Mouse (Mus musculus): ENCODE results near the gene Tmem174. TPM values are rescaled to one million over a fixed set of nuclear protein-coding genes. Genes with fewer than 3 reads are reported as not detected.

Gene Tmem174
- total and polyA plus RNA-seq, 3 experiments, result not detected

DNA sequence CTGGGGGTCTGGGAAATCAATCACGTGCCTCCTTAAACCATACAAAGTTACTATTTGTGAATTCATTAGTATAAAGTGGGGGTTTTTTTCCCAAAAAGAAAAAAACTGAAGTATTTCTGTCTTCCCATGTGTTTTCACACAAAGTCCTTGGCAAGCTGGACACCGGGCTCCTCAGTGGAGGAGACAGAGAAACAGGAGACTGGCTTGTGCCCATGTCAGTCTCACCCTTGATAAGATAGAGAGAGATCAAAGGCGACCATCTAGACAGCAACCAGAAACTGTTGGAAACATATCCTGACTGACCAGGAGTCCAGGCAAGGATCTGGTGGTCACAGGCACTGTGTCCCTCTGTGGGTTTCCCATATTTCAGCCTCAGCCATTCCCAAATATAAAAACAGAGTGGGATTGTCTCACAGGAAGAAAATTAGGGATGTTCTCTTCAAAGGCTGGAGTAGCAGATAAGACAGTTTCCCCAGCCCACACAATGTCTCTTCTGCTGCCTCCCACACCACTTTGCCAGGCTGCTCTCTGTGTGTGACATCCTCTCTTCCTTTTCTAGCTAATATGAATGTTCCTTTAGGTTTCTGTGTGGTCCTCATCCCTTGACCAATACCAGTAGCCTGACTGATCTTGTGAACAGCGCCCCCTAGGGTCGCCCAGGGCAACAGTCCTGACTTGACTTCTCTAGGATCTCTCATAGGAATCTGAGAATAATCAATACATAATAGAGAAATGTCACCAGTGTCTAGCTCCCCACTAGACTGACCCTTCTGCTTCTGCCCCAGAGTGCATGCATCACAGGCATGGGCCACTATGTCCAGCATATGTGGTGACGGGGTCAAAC lies 3.3 kb downstream of the Tmem174 start:
- no peak for DNase-seq

- no peak for DNase-seq
These were observed 4.8 kb downstream of the Tmem174 start for GRCm38 (mm10) chr13:98632306-98632942.

GRCm38 (mm10) chr13:98631105-98631838 lies 5.9 kb downstream of the Tmem174 start:
- DNase-seq, result no peak

GRCm38 (mm10) chr13:98626736-98627135 lies 10.5 kb downstream of the Tmem174 start:
- no peak for DNase-seq

GRCm38 (mm10) chr13:98624506-98624905 lies 12.7 kb downstream of the Tmem174 start:
- no peak for DNase-seq

DNA sequence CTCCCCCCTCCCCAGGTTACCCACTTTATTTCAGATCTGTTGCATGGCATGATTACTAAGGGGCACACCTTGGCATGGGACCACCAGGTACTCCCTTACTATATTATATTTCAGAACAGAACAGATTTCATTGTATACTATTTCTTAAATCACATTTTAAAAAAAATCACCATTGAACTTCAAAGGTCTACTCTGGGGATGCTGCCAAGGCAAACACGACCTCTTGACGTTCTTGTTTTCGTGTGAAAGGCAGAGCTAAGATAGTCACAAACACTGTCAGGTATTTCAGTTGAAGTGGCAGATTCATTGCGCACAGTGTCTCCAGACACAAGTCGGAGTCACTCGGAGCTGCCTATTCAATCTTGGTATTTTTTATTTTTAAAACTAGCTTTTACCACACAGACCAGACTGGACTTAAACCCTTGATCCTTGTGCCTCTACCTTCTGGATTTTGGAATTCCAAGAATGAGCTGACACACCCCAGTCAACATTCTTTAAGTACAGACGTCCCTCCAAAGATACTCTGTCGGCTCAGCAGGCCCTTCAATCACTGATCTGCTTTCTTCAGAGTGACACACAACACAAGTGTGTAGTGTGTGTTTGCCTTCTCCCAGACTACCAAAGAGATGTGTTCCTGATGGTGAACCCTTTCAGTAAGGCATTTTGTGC lies 14.2 kb downstream of the Tmem174 start:
- no peak for DNase-seq

DNA sequence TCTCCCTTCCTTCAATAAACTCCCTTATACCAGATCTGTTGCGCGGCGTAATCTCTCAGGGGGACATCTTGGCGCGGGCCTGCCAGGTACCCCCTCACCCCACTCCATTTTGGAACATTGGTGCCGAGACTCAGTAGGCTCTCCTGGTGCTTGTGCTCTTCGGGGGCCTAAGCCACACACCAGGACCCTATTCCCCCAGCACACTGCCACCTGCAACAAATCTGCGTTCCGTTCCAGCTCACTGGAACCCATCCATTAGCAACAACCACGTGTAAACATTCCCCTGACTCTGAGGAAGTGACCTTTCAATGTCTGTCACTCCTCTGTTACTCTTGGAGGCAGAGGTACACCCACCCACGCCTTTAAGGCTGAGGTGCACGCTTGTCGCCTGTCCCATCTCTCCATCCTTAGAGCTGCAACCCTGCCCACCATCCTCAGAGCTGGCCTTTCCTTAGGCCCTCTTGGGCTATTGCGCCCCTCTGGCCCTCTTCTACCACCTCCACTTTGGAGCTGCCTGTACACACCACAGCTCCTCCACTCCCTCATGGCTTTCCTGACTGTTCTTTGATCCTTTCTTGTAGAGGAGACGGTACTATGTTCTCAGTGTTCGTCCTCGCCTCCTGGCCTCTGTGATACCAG lies 19.7 kb downstream of the Tmem174 start:
- no peak for DNase-seq

DNA sequence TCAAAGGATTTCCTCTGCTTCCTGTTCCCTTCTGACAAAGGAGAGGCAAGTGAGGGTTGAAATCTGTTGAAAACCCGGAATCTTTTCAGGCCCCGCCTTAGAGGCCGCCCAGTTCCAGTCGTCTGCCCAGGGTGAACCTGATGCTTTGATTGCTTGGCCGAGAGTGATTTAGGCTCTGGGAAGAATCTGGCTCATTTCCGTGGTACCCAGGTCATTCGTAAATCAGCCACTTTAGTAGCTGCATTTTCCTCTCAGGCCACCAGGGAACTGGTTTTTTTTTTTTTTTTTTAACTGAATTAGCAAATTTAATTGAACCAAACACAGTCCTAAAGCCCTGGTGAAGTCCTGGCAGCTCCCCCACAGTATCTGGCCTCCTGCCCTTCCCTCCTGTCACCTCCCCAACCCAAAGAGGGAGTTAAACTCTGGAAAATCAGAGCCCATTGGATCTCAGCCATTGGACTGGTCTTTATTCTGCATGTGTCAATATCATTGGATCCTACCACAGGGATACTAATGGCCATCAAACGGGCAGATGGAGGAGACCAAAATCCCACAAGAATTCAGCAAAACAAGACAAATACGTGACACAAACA lies 29.2 kb downstream of the Tmem174 start:
- DNase-seq, result no peak

DNA sequence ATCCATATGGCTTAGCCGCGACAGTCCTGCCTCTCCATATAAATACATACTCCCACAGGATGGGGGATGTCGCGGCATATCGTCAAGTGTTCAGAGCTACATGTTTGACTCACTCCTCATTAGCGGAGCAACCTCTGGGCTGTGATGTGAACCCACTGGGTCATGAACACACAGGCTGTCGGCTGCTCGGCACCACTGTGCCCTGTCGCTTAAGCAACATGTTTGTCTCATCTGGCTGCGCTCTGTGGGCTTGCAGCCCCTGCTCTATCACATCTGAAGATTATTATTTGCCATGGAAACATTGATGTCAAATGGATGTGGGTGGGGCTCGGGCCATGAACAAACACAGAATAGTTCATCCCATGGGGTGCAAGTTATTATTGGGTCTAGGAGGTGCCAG lies 33.4 kb downstream of the Tmem174 start:
- DNase-seq, result no peak

DNA sequence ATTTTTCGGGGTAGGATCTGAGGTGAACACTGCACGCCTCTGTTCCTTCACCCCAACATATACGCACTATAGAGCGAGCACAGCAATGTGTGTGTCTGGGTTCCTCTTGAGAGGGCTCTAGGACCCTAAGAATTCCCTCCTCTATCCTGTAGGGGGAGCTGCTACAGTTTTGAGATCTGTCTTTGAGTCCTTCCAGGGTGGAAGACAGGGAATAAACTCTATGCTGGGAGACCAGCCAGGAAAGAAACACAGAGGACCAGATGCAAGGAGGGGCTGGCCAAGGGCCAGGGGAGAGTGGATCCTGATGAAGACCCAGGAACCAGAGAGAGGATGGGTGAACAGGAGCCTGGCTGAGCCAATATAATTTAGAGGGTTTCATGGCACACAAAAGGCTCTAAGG lies 40.5 kb downstream of the Tmem174 start:
- DNase-seq, result no peak

DNA sequence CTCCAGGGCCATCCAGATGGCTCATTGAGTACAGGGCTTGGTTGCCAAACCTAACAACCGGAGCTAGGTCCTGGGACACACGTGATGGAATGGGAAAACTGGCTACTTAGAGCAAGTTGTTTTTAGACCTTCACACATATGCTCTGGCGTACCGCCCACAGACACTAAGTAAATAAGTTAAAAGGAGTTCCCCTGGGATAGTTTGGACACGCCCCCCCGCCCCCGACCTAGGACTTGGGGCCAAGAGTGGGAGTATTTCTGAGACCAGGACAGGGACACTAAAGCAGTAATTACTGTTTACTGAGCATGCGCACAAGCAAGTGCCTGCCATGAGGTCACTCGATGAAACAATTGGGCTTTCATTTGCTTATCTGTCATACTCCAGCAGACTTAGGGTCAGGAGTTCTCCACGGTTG lies 42.5 kb downstream of the Tmem174 start:
- no peak for DNase-seq

DNA sequence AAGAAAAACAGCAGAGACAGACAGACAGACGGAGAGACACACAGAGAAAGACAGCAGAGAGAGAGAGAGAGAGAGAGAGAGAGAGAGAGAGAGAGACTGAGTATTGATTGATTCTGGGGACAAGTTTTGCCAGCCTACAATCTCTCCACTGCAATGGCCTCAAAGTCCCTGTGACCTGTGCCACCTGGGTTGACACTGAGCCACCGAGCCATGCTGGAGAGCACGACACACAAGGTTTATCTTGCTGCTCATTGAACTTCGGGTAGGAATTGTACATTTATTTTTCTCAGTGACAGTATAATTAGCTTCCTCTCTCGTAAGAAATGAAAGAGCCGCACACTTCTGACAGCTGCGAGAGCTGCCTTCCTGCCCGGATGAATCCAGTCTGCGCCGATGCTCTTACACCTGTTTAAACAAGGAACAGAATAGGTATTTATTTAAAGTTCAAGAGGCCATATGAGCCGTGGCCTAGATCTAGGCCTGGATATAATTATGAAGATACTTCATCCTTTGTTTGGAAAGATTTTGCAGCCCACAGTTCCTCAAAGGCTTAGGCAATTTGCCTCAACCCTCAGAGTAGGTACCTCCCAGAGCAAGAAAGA lies 43.2 kb downstream of the Tmem174 start:
- DNase-seq, result no peak

GRCm38 (mm10) chr13:98591406-98591805 lies 45.8 kb downstream of the Tmem174 start:
- no peak for DNase-seq

- DNase-seq, result no peak
These were observed 46.4 kb downstream of the Tmem174 start for GRCm38 (mm10) chr13:98590693-98591389.

GRCm38 (mm10) chr13:98589572-98589971 lies 47.6 kb downstream of the Tmem174 start:
- DNase-seq, result no peak

GRCm38 (mm10) chr13:98588951-98589501 lies 48.2 kb downstream of the Tmem174 start:
- peak; percentile 82 for DNase-seq

DNA sequence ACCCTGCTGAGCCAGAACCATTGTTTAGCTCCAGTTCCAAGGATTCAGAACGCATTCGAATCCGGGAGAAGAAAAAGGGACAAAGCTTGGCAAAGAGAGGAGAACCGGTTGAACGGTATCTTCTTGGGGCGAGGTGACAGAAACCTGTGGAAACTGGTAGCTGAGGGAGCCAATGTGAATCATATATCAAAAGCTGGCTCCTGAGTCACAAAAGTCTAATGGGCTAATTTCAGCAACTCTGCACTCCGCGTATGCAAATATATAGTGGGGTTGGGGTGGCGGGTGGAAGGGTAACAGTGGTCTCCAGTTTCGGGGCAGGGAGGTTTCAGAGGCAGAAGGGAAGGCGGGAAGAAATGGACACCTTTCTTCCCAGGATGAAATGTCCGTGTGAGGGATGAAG lies 48.7 kb downstream of the Tmem174 start:
- DNase-seq, result no peak

- DNase-seq, result no peak
These were observed 49.6 kb downstream of the Tmem174 start for GRCm38 (mm10) chr13:98587639-98588038.

DNA sequence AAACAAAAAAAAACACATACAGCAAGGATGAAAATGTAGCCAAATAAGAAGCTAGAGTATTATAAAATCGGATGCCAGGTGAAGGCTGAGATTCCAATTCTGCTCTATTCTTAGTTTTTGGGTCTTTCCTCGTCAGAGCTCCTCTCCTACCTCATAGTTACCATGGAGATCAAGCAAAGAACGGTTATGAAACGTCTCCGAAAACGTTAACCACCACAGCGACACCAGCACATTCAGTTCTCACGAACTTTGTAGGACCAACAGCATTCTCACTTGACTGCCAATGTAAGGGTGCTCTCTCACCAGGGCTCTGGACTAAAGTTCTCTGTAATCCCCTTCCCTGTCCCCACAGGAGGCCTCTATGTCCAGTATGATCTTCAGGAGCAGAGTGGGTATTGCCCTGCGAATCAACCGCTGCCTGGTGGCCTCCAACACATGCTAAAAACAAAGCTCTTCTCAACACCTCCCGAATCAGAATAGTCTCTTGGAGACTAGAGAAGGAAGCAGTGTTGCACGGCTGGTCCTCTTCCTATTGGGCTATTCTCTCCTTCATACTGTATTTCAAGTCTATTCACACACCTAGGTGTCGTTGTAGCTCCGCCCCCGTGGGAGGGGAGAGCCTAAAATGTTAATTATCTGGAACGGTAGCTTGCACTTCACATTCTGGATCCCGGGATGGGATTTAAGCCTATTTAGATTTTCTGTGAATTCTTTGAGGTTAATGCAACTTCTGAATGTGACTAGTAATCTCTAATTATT lies 50.2 kb downstream of the Tmem174 start:
- DNase-seq, result no peak
